Mouse (Mus musculus): ENCODE data around the gene Col4a1. TPM values are rescaled to one million over a fixed set of nuclear protein-coding genes. Genes with fewer than 3 reads are reported as not detected.
A peak's percentile ranks its signal among the peaks of the same experiment; 100 is the strongest.

Col4a1 gene
- polyA plus RNA-seq, 1 experiment from 2014 or later, result 335 TPM

DNA sequence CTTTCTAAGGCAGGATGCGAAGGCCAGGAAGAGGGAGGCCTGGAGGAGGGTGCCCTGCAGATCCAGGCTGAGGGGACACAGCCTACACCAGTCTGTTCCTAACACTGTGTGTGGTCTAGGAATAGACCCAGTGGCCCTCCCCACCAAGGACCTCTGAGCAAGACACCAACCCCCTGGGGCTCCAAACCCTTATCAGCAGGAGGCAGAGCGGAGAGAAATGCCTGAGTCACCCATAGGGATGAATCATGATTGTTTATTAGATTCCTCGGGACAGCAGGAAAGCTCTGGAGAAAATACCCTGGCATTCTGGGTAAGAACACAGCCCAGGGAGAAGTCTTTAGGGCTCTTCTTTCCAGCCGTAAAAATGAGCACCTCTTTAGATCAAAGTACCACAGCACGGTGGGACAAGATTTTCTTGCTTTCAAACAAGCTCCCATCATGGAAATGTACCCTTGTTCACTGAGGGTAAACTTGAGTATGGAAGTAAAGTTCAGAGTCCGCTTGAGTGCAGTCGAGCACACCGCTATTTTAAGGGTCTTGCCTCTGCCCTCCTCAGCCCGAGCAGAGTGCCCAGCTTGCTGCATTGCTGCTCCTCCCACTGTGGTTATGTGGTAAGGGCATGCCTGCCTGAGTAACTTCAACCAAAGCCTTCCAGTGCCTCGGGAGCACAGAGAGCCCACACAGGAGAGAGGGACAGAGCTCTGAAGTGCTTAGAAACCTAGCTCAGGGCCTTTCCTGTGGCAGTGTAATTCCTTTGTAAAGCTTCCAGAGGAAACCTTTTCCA lies 52.6 kb downstream of the Col4a1 start:
- peaks cover 91% of the 10 kb centered on the region for H3K4me1 ChIP-seq
- peaks cover 4% of the 10 kb centered on the region; the same call in 1 of the 2 replicates for H3K36me3 ChIP-seq
- peak; percentile 65 for ATAC-seq (replicated peaks; ENCODE audit: low FRiP score)
- H3K9me3 ChIP-seq (replicated peaks), result no peaks in the 10 kb centered on the region
- 14% methylated on average over 10 of the region's 10 CpGs for WGBS
- peak overlapping the region; percentile 88 for H3K27ac ChIP-seq
- no peak overlapping the region for H3K4me3 ChIP-seq (replicated peaks)
- H3K27me3 ChIP-seq, result no peaks in the 10 kb centered on the region
- peak overlapping the region; percentile 15; the same call in 1 of the 2 replicates for H3K4me2 ChIP-seq
- H3K9ac ChIP-seq, result no peak overlapping the region

- peak overlapping the region; percentile 88 for H3K27ac ChIP-seq
- no peak overlapping the region for H3K9ac ChIP-seq
- 58% methylated on average over 2 of the region's 2 CpGs for WGBS
- H3K4me3 ChIP-seq (replicated peaks), result no peak overlapping the region
- no peaks in the 10 kb centered on the region for H3K9me3 ChIP-seq (replicated peaks)
- no peak overlapping the region for H3K4me2 ChIP-seq
- no peaks in the 10 kb centered on the region for H3K27me3 ChIP-seq
- no peaks in the 10 kb centered on the region for H3K36me3 ChIP-seq
- ATAC-seq (replicated peaks; ENCODE audit: low FRiP score), result no peak
- peaks cover 93% of the 10 kb centered on the region for H3K4me1 ChIP-seq
Measured at GRCm38 (mm10) chr8:11258517-11259136, 54.0 kb downstream of the Col4a1 start.

DNA sequence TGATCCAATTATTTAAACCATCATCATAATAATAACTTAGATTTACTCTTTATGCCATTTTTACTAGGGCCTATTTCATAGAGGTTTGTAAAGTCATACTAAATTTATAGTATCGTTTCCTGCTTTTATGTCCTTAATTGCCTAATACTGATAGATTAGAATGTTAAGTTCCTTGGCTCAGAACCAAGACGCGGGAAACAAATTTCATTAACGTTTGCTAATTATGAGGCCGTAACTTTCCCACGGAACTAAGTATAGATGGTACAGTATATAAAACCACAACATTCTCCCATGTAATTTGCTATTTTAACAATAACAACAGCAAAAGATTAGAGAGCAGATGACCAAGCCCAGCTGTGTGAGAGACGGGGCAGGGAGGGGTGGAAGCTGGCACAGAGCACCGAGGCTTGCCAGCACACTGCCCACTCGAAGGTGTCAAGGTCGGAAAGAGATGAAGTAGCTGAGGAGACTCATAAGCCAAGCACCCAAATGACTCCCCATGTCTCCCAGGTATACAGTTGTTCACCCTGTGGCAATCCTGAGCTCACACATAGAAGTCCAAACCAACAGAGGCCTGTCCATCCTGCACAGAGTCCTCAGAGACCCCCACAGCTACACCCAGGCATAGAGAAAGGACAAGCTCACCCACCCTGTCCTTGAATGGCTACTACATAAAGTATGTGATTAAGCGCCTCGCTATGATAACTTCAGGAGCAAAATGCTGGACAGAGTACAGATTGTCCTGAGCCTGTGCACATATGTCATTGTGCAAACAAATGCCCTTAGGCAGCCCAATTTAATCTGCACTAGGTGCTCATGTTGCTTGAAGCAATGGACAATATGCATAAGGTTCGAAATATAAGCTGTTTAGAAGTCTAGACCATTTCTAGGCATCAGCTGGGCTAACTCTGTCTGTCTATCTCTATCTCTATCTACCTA lies 55.3 kb downstream of the Col4a1 start:
- 52% methylated on average over 13 of the region's 13 CpGs for whole genome bisulfite sequencing
- Histone ChIP-seq H3K9ac (no peak overlapping the region), H3K27me3 (no peaks in the 10 kb centered on the region), H3K4me2 (no peak overlapping the region), H3K4me3 (replicated peaks) (no peak overlapping the region), H3K9me3 (replicated peaks) (no peaks in the 10 kb centered on the region), H3K27ac (peak overlapping the region; percentile 93), H3K36me3 (no peaks in the 10 kb centered on the region), H3K4me1 (peaks cover 98% of the 10 kb centered on the region)
- no peak for ATAC-seq (replicated peaks; ENCODE audit: low FRiP score)

DNA sequence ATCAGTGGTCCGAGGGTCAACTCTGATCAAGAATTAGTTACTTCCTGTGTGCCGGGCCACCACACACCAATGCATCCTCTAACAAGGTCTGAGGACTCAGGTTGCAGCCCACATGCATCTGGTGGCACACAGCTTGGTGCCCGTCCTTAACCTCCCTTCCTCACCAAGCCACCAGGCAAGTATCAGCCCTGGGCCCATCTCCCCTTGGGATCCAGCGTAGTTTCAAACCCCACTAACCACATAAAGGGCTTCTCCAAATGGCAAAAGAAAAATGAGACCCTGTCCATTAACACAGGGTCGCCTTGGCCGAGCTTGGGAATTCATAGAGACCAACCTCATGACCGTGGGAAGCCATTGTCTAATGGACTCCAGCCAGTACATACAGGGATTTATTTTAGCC lies 56.2 kb downstream of the Col4a1 start:
- peak overlapping the region; percentile 93 for H3K27ac ChIP-seq
- H3K27me3 ChIP-seq, result no peaks in the 10 kb centered on the region
- no peaks in the 10 kb centered on the region for H3K9me3 ChIP-seq (replicated peaks)
- H3K4me2 ChIP-seq, result 0 out of 2 replicates have a peak overlapping the region, but pooled peaks have one; percentile 12
- ATAC-seq (replicated peaks; ENCODE audit: low FRiP score), result peak; percentile 49
- no peak overlapping the region for H3K4me3 ChIP-seq (replicated peaks)
- peaks cover 97% of the 10 kb centered on the region for H3K4me1 ChIP-seq
- H3K36me3 ChIP-seq, result no peaks in the 10 kb centered on the region
- H3K9ac ChIP-seq, result no peak overlapping the region
- WGBS, result 26% methylated on average over 7 of the region's 7 CpGs

GRCm38 (mm10) chr8:11255680-11256079 lies 56.9 kb downstream of the Col4a1 start:
- H3K9ac ChIP-seq, result no peak overlapping the region
- H3K9me3 ChIP-seq (replicated peaks), result no peaks in the 10 kb centered on the region
- H3K4me1 ChIP-seq, result peaks cover 95% of the 10 kb centered on the region
- no peak overlapping the region for H3K4me2 ChIP-seq
- no peak for ATAC-seq (replicated peaks; ENCODE audit: low FRiP score)
- H3K4me3 ChIP-seq (replicated peaks), result no peak overlapping the region
- 44% methylated on average over 7 of the region's 7 CpGs for WGBS
- H3K27me3 ChIP-seq, result no peaks in the 10 kb centered on the region
- peak overlapping the region; percentile 93 for H3K27ac ChIP-seq
- no peaks in the 10 kb centered on the region for H3K36me3 ChIP-seq

GRCm38 (mm10) chr8:11254914-11255530 lies 57.6 kb downstream of the Col4a1 start:
- 79% methylated on average over 10 of the region's 10 CpGs for WGBS
- no peak for ATAC-seq (replicated peaks; ENCODE audit: low FRiP score)

GRCm38 (mm10) chr8:11254510-11254909 lies 58.1 kb downstream of the Col4a1 start:
- Histone ChIP-seq H3K36me3 (no peaks in the 10 kb centered on the region), H3K4me3 (replicated peaks) (no peak overlapping the region), H3K27ac (peak overlapping the region; percentile 22; the same call in 1 of the 2 replicates), H3K9me3 (replicated peaks) (no peaks in the 10 kb centered on the region), H3K4me2 (no peak overlapping the region), H3K27me3 (no peaks in the 10 kb centered on the region), H3K9ac (no peak overlapping the region), H3K4me1 (peaks cover 94% of the 10 kb centered on the region)
- ATAC-seq (replicated peaks; ENCODE audit: low FRiP score), result no peak
- WGBS, result 73% methylated on average over 2 of the region's 2 CpGs

More at GRCm38 (mm10) chr8:11254914-11255530, 57.6 kb downstream of the Col4a1 start:
- Histone ChIP-seq H3K9ac (no peak overlapping the region), H3K4me3 (replicated peaks) (no peak overlapping the region), H3K4me2 (no peak overlapping the region), H3K27ac (peak overlapping the region; percentile 93; the same call in 1 of the 2 replicates), H3K9me3 (replicated peaks) (no peaks in the 10 kb centered on the region), H3K27me3 (no peaks in the 10 kb centered on the region), H3K4me1 (peaks cover 94% of the 10 kb centered on the region), H3K36me3 (no peaks in the 10 kb centered on the region)

DNA sequence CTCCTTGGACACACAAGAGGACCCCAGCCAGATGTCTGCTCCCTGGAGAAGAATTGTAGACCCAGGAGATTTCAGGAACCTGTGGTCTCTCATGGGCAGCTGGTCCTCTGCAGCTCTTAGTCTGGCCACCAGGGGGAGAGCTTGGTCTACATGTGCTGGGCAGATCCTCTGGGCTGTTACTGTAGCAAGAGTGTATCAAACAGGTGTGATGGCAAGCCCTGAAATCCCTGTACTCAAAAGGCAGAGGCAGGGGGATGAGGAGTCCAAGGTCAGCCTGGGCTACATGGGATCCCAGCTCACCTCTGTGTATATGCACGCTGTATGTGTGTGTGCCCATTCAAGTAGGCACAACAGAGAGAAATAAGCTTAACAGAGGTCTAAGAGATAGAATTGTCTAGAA lies 59.1 kb downstream of the Col4a1 start:
- H3K4me2 ChIP-seq, result no peak overlapping the region
- H3K9ac ChIP-seq, result no peak overlapping the region
- no peak overlapping the region for H3K4me3 ChIP-seq (replicated peaks)
- peaks cover 94% of the 10 kb centered on the region for H3K4me1 ChIP-seq
- no peaks in the 10 kb centered on the region for H3K9me3 ChIP-seq (replicated peaks)
- H3K27ac ChIP-seq, result peak overlapping the region; percentile 30; the same call in 1 of the 2 replicates
- 68% methylated on average over 1 of the region's 1 CpGs for WGBS
- no peak for ATAC-seq (replicated peaks; ENCODE audit: low FRiP score)
- no peaks in the 10 kb centered on the region for H3K27me3 ChIP-seq
- no peaks in the 10 kb centered on the region for H3K36me3 ChIP-seq

GRCm38 (mm10) chr8:11253041-11253440 lies 59.6 kb downstream of the Col4a1 start:
- ATAC-seq (replicated peaks; ENCODE audit: low FRiP score), result no peak
- Histone ChIP-seq H3K9ac (no peak overlapping the region), H3K4me1 (peaks cover 92% of the 10 kb centered on the region)

DNA sequence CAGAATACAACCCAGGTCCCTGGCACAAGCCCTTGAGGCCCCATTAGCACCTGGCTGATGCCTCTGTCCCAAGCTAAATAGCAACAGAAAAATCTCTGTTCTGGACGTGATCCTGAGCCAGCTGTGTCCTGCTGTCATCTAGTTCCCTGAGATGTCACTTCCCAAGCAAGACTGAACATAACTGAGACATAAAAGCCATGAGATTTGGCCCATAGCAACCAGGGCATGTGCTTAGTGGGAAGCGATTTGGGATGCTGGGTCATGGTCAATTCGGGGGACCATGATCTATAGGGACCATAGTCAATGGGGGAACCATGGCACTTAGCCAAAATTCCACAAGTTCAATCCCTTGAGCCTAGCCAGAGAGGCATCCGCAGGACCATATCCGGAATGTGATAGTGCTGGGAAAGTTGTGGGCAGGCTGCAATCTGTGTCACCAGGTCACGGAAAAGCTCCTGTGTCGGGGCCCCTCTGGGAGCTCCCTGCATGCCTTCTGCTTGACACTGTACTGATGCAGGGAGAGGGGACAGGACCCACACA lies 60.3 kb downstream of the Col4a1 start:
- Histone ChIP-seq H3K4me1 (peaks cover 85% of the 10 kb centered on the region), H3K27ac (peak overlapping the region; percentile 57), H3K4me2 (no peak overlapping the region), H3K9ac (no peak overlapping the region), H3K4me3 (replicated peaks) (no peak overlapping the region), H3K36me3 (peaks cover 1% of the 10 kb centered on the region), H3K27me3 (no peaks in the 10 kb centered on the region), H3K9me3 (replicated peaks) (no peaks in the 10 kb centered on the region)
- 32% methylated on average over 7 of the region's 7 CpGs for whole genome bisulfite sequencing
- ATAC-seq (replicated peaks; ENCODE audit: low FRiP score), result no peak

More at GRCm38 (mm10) chr8:11253041-11253440, 59.6 kb downstream of the Col4a1 start:
- H3K27me3 ChIP-seq, result no peaks in the 10 kb centered on the region
- no peak overlapping the region for H3K4me2 ChIP-seq
- no peaks in the 10 kb centered on the region for H3K9me3 ChIP-seq (replicated peaks)
- no peak overlapping the region for H3K4me3 ChIP-seq (replicated peaks)
- WGBS, result 71% methylated on average over 10 of the region's 10 CpGs
- H3K36me3 ChIP-seq, result no peaks in the 10 kb centered on the region
- peak overlapping the region; percentile 57; the same call in 1 of the 2 replicates for H3K27ac ChIP-seq

- peaks cover 23% of the 10 kb centered on the region for H3K36me3 ChIP-seq
- H3K4me3 ChIP-seq (replicated peaks), result no peak overlapping the region
- H3K27me3 ChIP-seq, result no peaks in the 10 kb centered on the region
- WGBS, result 68% methylated on average over 8 of the region's 8 CpGs
- no peak overlapping the region for H3K9ac ChIP-seq
- H3K27ac ChIP-seq, result peak overlapping the region; percentile 82
- no peak overlapping the region for H3K4me2 ChIP-seq
- H3K4me1 ChIP-seq, result peaks cover 74% of the 10 kb centered on the region
- H3K9me3 ChIP-seq (replicated peaks), result no peaks in the 10 kb centered on the region
- no peak for ATAC-seq (replicated peaks; ENCODE audit: low FRiP score)
Measured at GRCm38 (mm10) chr8:11250149-11250548, 62.5 kb downstream of the Col4a1 start.

Data from kidney, embryonic 15.5 days (tissue).